Mouse (Mus musculus): ENCODE measurements around the gene Slc34a3. TPM values are rescaled to one million over a fixed set of nuclear protein-coding genes. Genes with fewer than 3 reads are reported as not detected.

The Slc34a3 gene
- total RNA-seq, 2 experiments from 2014 or later, result not detected

GRCm38 (mm10) chr2:25228431-25228889 lies 5.7 kb downstream of the Slc34a3 start:
- DNase-seq (ENCODE audit: low spot score in 2 of 2), result peak; percentile 81 to 90
- peak overlapping the region; percentile 98 for H3K27ac ChIP-seq
- peak overlapping the region; percentile 45 for H3K4me3 ChIP-seq
- TF ChIP-seq CTCF (conservative IDR thresholded peaks at IDR 0.05), result peak; percentile 85

DNA sequence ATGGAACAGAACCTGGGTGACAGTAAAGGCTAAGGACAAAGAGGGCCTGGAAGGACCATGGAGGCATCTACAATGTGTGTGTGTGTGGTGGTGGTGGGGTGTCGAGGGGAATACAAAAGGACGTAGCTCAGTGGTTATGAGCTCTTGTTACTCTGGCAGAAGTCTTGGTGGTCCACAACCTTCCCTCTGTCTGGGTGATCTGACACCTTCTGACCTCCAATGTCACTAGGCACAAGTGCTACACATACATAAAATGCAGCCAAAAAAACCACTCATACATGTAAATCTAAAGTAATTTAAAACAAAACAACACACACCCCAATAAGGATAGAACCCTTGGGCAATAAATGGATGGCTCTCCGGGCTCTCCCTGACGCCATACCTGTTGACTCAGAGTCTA lies 6.8 kb downstream of the Slc34a3 start:
- DNase-seq (ENCODE audit: low spot score in 2 of 2), result no peak
- Histone ChIP-seq H3K27ac (peak overlapping the region; percentile 98), H3K4me3 (no peak overlapping the region)
- TF ChIP-seq CTCF (conservative IDR thresholded peaks at IDR 0.05), result no peak

- peak; percentile 53 to 69 for DNase-seq (ENCODE audit: low spot score in 2 of 2)
- no peak overlapping the region for H3K4me3 ChIP-seq
- H3K27ac ChIP-seq, result peak overlapping the region; percentile 98
- no peak for TF ChIP-seq CTCF (conservative IDR thresholded peaks at IDR 0.05)
These were observed 7.3 kb downstream of the Slc34a3 start for GRCm38 (mm10) chr2:25226864-25227263.

- peak overlapping the region; percentile 98 for H3K27ac ChIP-seq
- peak overlapping the region; percentile 62; the same call in 1 of the 2 replicates for H3K4me3 ChIP-seq
- DNase-seq (ENCODE audit: low spot score in 2 of 2), result no peak
- TF ChIP-seq CTCF (conservative IDR thresholded peaks at IDR 0.05), result no peak
These were observed 8.3 kb downstream of the Slc34a3 start for GRCm38 (mm10) chr2:25225811-25226379.

DNA sequence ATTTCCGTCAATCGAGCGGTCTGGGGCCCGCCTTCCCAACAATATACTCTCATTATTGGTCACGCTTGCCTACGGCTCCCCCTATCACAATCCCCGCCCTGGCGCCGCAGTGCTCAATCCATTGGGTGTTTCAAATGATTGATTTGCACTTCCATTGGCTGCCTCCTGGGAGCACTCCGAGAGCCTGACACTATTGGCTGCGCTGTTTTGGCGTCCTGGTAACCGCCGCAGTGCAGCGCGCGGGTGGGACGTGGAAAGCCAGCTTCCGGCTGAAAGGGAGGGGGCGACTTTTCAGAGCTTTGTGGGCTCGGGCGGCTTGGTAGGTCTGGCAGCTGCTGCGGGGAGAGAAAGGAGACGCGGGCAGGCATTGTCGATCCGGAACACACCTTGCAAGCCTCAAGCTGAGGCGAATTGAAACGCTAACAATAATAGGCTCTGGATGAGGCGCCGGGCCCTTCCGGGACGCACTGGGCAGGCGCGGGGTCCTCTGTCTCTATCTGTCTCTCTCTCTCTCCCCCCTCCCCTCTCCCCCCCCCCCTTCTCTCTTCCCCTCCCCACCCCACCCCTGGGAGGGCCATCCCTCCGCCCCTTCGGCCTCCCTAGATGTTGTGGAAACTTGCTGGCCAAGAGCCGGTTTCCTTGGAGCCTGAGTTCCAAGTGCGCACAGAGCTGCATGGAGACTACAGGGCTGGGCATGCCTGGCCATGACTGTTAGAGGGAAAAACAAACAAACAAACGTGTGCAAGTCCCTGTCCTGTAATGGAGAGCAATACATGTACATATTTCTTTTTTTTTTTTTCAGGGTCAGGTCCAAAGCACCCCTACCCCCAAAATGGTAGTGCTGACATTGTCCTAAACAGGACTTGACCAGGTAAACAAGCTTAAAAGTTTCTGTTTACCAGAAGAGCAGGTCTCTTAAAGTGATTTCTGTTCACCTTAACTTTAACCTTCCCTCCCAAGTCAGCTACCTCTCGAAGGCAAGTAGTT lies 9.1 kb downstream of the Slc34a3 start:
- DNase-seq (ENCODE audit: low spot score in 2 of 2), result peak; percentile 97 to 100
- peak; percentile 58 for TF ChIP-seq CTCF (conservative IDR thresholded peaks at IDR 0.05)
- Histone ChIP-seq H3K4me3 (peak overlapping the region; percentile 62), H3K27ac (peak overlapping the region; percentile 98)

DNA sequence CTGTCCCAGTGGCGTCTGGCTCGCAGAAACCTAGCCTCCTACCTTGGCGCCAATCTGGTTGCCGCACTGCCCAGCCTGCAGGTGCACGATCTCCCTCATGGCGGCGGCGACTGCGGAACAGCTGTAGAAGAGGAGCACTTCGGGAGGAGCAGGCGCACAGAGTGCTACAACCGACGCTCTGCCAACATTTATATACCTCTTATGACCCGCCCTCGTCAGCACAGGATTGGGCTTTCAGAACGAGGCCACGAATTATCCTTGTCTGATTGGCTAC lies 9.7 kb downstream of the Slc34a3 start, which contains the start of gene Tubb4b:
Gene Tubb4b (minus strand): TSS at position 211 of the 274 bp plus-strand sequence.
- no peak for TF ChIP-seq CTCF (conservative IDR thresholded peaks at IDR 0.05)

GRCm38 (mm10) chr2:25223681-25224491 lies 10.3 kb downstream of the Slc34a3 start:
- H3K27ac ChIP-seq, result peak overlapping the region; percentile 95
- TF ChIP-seq CTCF (conservative IDR thresholded peaks at IDR 0.05), result no peak
- peak overlapping the region; percentile 84 for H3K4me3 ChIP-seq
- DNase-seq (ENCODE audit: low spot score in 2 of 2), result peak; percentile 63 to 69

More for the DNA sequence above, 9.7 kb downstream of the Slc34a3 start, which contains the start of gene Tubb4b:
- H3K27ac ChIP-seq, result peak within 1 kb of the TSS; percentile 98
- DNase-seq (ENCODE audit: low spot score in 2 of 2), result no peak
- H3K4me3 ChIP-seq, result peak within 1 kb of the TSS; percentile 84

DNA sequence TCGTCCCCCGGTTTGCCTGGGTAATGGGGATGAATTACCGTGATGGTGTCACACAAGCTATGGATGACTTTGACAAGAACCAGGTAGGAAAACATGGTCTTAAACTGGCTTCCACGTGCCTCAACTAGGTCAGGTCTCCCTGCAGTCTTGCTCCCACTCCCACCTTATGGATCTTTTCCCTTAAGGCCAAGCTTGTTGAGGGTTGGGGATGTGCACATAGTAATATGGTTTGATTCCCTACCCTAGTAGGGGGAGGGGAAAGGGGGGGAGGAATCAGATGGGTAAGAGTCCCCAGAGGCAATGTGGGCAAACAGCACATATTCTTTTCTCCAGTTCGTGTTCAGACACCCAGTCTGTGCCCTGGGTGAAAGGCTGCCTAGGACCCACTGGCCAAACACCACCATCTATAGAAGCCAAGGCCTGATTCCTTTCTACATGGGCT lies 12.8 kb downstream of the Slc34a3 start:
- DNase-seq (ENCODE audit: low spot score in 2 of 2), result no peak
- H3K4me3 ChIP-seq, result no peak overlapping the region
- no peak overlapping the region for H3K27ac ChIP-seq
- TF ChIP-seq CTCF (conservative IDR thresholded peaks at IDR 0.05), result no peak

DNA sequence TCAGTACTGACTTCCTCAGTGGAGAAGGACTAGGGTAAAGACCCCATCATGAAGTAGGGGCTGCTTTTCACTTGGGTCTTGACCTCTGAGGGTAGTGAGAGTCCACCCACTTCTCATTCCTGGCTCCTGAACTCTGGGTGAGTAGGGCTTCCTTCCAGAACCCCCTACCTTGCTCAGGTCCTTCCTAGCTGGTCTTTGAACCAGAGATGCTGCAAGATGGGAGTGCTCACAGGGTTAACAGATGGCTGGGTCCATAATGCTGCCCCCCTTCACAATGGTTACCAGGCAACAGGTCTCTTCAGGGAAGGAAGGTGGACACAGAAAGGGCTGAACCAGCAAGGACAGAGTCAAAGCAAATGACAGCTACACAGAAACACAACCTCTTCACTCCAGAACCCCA lies 15.7 kb downstream of the Slc34a3 start, which contains the start of gene Fam166a:
Gene Fam166a (plus strand): TSS at position 301 of the 400 bp plus-strand sequence.
- DNase-seq (ENCODE audit: low spot score in 2 of 2), result no peak
- TF ChIP-seq CTCF (conservative IDR thresholded peaks at IDR 0.05), result no peak
- no peak within 1 kb of the TSS for H3K4me3 ChIP-seq
- no peak within 1 kb of the TSS for H3K27ac ChIP-seq

GRCm38 (mm10) chr2:25217666-25218065 lies 16.5 kb downstream of the Slc34a3 start:
- no peak for DNase-seq (ENCODE audit: low spot score in 2 of 2)
- no peak overlapping the region for H3K27ac ChIP-seq
- TF ChIP-seq CTCF (conservative IDR thresholded peaks at IDR 0.05), result no peak

GRCm38 (mm10) chr2:25214444-25214843 lies 19.7 kb downstream of the Slc34a3 start, which contains the start of gene Stpg3:
Gene Stpg3 (minus strand): TSS chr2:25214637.
- no peak within 1 kb of the TSS for H3K27ac ChIP-seq
- no peak within 1 kb of the TSS for H3K4me3 ChIP-seq
- no peak for TF ChIP-seq CTCF (conservative IDR thresholded peaks at IDR 0.05)
- no peak for DNase-seq (ENCODE audit: low spot score in 2 of 2)

More at GRCm38 (mm10) chr2:25217666-25218065, 16.5 kb downstream of the Slc34a3 start:
- H3K4me3 ChIP-seq, result no peak overlapping the region

GRCm38 (mm10) chr2:25213266-25213865 lies 20.8 kb downstream of the Slc34a3 start:
- Histone ChIP-seq H3K27ac (no peak overlapping the region), H3K4me3 (no peak overlapping the region)
- no peak for DNase-seq (ENCODE audit: low spot score in 2 of 2)
- no peak for TF ChIP-seq CTCF (conservative IDR thresholded peaks at IDR 0.05)
